Mouse (Mus musculus) gastrocnemius, postnatal 36 days (tissue): ENCODE measurements around the gene Plcl2. TPM values are rescaled to one million over a fixed set of nuclear protein-coding genes. Genes with fewer than 3 reads are reported as not detected.
"Not testable (repeated sequence)": the region's sequence is repeated elsewhere in the genome, so short reads cannot be mapped to it uniquely, and the experiment has no call there.

Experiments
- DNase-seq, 2 experiments: peaks; one replicate each; pipeline ENCODE4 v3.0.0; 2022
- intact Hi-C: fragments of 180-260 bp; cut with DNase I; formaldehyde crosslinking; loops from one replicate; pipeline ENCODE4 v1.15.1; 2025
- total RNA-seq, 2 experiments: library from RNA; stranded (reverse); gene quantifications; 2 replicates each; pipeline ENCODE4 v1.2.3; 2021

Gene Plcl2
- total RNA-seq, 2 experiments from 2014 or later: 27.5 to 31.2 TPM

GRCm38 (mm10) chr17:50650535-50651223 is 141.5 kb downstream of the Plcl2 start:
- DNase-seq: no peak
- intact Hi-C loops: no loop called here

- intact Hi-C loops: no loop called here
- no peak for DNase-seq
These were observed 145.7 kb downstream of the Plcl2 start for GRCm38 (mm10) chr17:50654741-50655415.

- intact Hi-C loops: no loop called here
- DNase-seq: peak in 1 of 2 experiments; percentile 19
These were observed 146.2 kb downstream of the Plcl2 start for GRCm38 (mm10) chr17:50655416-50655776.

DNA sequence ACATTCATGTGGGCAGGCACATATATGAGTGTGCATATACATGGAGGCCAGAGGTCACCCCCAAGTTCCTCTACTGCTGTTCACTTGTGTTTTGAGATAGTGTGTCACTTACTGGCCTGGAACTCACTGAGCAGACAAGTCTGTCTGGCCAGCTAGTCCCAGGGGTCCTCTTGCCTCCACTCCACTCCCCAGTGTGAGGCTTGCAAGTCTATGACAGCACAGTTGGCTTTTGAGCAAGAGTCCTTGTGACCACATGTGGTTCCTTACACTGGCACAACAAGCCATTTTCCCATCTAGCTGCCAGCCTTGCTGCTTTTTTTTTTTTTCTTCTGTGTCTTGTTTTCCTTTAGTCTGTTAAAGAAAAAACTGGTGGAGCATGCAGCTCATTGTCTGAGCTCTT is 148.1 kb downstream of the Plcl2 start:
- intact Hi-C loops: no loop called here
- DNase-seq: no peak

GRCm38 (mm10) chr17:50658901-50659300 is 149.7 kb downstream of the Plcl2 start:
- no peak for DNase-seq
- intact Hi-C loops: no loop called here

GRCm38 (mm10) chr17:50667596-50667995 is 158.4 kb downstream of the Plcl2 start:
- DNase-seq: no peak
- intact Hi-C loops: no loop called here

GRCm38 (mm10) chr17:50668681-50669208 is 159.5 kb downstream of the Plcl2 start:
- DNase-seq: no peak
- intact Hi-C loops: no loop called here

- intact Hi-C loops: no loop called here
- DNase-seq: no peak
These were observed 162.2 kb downstream of the Plcl2 start for GRCm38 (mm10) chr17:50671416-50671815.

DNA sequence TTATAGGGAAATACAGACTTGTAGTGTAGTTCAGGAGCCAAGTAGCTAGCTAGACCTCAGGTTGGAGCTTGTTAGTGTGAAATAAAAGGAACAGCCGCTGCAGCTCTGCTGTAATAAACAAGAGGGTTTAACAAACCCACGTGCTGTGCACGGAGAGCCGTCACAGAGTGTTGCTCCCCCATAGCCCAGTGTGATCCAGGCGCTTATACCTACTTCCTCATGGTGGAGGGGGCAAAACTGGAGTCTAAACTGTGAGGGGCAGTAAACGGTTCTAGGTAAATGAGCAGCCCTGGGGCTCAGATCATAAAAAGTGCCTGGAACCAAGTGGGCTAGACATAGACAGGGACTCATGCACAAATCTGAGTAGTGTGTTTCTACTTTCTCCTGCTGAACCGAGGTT is 165.4 kb downstream of the Plcl2 start:
- intact Hi-C loops: no loop called here
- no peak for DNase-seq

DNA sequence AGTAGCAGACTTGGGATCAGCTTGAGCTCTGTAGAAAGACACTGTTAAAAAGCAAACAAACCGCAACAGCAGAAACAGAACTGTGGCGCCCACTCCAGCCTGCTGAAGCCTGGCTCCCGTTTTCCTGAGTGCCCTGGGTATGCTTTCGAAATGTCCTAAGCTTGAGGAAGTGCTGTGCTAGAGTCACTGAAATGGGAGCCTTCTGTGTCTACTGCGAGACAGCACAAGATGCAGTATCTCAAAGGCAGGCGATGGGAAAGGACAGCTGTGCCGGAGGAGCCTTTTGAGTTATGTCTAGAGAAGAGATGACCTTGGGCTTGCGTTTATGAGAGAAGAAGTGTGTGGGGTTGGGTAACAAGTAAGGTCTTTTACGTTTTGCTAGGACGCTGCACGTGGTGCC is 166.0 kb downstream of the Plcl2 start:
- intact Hi-C loops: no loop called here
- no peak for DNase-seq

- intact Hi-C loops: no loop called here
- no peak for DNase-seq
These were observed 168.1 kb downstream of the Plcl2 start for GRCm38 (mm10) chr17:50677334-50677733.

GRCm38 (mm10) chr17:50677978-50678712 is 168.9 kb downstream of the Plcl2 start:
- peak; percentile 26 to 46 for DNase-seq
- intact Hi-C loops: no loop called here

GRCm38 (mm10) chr17:50678748-50679147 is 169.5 kb downstream of the Plcl2 start:
- no peak for DNase-seq

GRCm38 (mm10) chr17:50679613-50680534 is 170.7 kb downstream of the Plcl2 start:
- intact Hi-C loops: no loop called here
- DNase-seq: no peak

More at GRCm38 (mm10) chr17:50678748-50679147, 169.5 kb downstream of the Plcl2 start:
- intact Hi-C loops: no loop called here

- intact Hi-C loops: no loop called here
- no peak for DNase-seq
These were observed 173.5 kb downstream of the Plcl2 start for GRCm38 (mm10) chr17:50682696-50683095.

DNA sequence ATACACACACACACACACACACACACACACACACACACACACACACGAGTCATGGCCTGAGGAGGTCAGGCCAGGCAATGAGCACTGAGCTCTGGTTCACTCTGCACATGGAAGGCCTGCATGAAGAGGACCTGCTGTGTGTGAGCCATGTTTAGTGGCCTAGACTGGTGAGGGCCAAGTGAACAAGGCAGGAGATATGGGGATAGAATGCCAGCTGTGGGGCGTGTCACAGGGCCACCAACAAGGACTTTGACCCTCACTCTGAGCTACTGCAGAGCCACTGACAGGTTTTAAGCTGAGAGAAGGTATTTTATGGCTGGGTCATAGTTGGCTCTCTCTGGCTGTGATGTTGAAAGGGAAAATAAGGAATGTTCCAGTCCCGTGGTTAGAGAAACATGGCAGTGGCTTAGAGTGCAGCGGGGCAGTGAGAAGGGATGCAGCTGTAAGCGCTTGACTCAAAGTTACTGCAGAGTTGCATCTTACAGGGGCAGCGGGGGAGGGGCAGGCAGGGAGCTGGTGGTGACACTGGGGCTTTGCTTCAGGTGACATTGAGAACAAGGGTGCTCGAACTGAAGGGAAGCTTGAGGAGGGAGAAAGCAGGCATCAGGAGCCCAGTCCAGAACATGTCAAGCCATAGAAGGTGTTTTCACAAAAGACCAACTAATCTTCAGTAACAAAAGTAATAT is 175.9 kb downstream of the Plcl2 start:
- intact Hi-C loops: loop anchor here (5.0 kb wide), 1 partner anchor 178 kb away; the partner anchor contains the start of gene Plcl2
- DNase-seq: no peak

GRCm38 (mm10) chr17:50687670-50688069 is 178.5 kb downstream of the Plcl2 start:
- intact Hi-C loops: loop anchor here (5.0 kb wide), 1 partner anchor 180 kb away; the partner anchor contains the start of gene Plcl2
- DNase-seq: no peak

- intact Hi-C loops: loop anchor here (5.0 kb wide), 1 partner anchor 181 kb away; the partner anchor contains the start of gene Plcl2
- DNase-seq: no peak
These were observed 178.9 kb downstream of the Plcl2 start for GRCm38 (mm10) chr17:50688135-50688534.

- DNase-seq, intact Hi-C loops: not testable (repeated sequence)
These were observed 189.2 kb downstream of the Plcl2 start for GRCm38 (mm10) chr17:50698410-50698809.
